Mouse (Mus musculus) heart, postnatal 0 days (tissue): Measurements from ENCODE around the gene Filip1.

ENCODE experiments used
- CTCF ChIP-seq: IDR thresholded peaks from 2 replicates; pipeline ENCODE4 v1.5.1; 2016; ENCODE audit warnings: antibody characterized with exemption, control low read depth, low read depth
- EP300 ChIP-seq: IDR thresholded peaks from 2 replicates; pipeline ENCODE4 v1.6.1; 2016; ENCODE audit warnings: antibody characterized with exemption, low read depth

- no peak for TF ChIP-seq EP300
- TF ChIP-seq CTCF: no peak
These were observed 45.0 kb upstream of the Filip1 start for GRCm38 (mm10) chr9:80057690-80058089.
